Mouse (Mus musculus) lung, embryonic 15.5 days (tissue): ENCODE results near the gene Amotl1. TPM values are rescaled to one million over a fixed set of nuclear protein-coding genes. Genes with fewer than 3 reads are reported as not detected.
A peak's percentile ranks its signal among the peaks of the same experiment; 100 is the strongest.

Experiments used
- ATAC-seq: fragments of 200-750 bp; cut with Nextera tagmentation; 2 replicates; pipeline ENCODE4 v1.8.0; 2017; ENCODE audit warnings: moderate number of reproducible peaks, borderline replicate concordance; ENCODE audit not compliant: low FRiP score, low TSS enrichment; ENCODE audit errors: extremely low read depth
- H3K27ac ChIP-seq: fragments of 300-500 bp; sonication (generic); 2 replicates; pipeline ENCODE4 v1.5.1; 2015; ENCODE audit warnings: moderate library complexity, mild to moderate bottlenecking, inconsistent platforms
- H3K27me3 ChIP-seq: fragments of 300-500 bp; sonication (generic); 2 replicates; pipeline ENCODE4 v1.6.1; 2015; ENCODE audit warnings: inconsistent platforms
- H3K36me3 ChIP-seq: fragments of 300-500 bp; sonication (generic); 2 replicates; pipeline ENCODE4 v1.6.1; 2015; ENCODE audit warnings: inconsistent platforms
- H3K4me1 ChIP-seq: fragments of 300-500 bp; sonication (generic); 2 replicates; pipeline ENCODE4 v1.6.1; 2015; ENCODE audit warnings: inconsistent platforms
- H3K4me2 ChIP-seq: fragments of 300-500 bp; sonication (generic); 2 replicates; pipeline ENCODE4 v1.6.1; 2015; ENCODE audit warnings: inconsistent platforms, mild to moderate bottlenecking, moderate library complexity
- H3K4me3 ChIP-seq: fragments of 300-500 bp; sonication (generic); 2 replicates; pipeline ENCODE4 v1.5.1; 2015; ENCODE audit warnings: mild to moderate bottlenecking, inconsistent platforms
- H3K9ac ChIP-seq: fragments of 300-500 bp; sonication (generic); 2 replicates; pipeline ENCODE4 v1.6.1; 2015; ENCODE audit warnings: inconsistent platforms
- H3K9me3 ChIP-seq: fragments of 300-500 bp; sonication (generic); 2 replicates; pipeline ENCODE4 v1.6.1; 2016; ENCODE audit warnings: inconsistent platforms
- WGBS: fragments of 180-500 bp; shearing (Covaris S2); methylation state at CpG from one replicate; pipeline ENCODE4 v1.1.7; 2015; 5-methylcytosine and 5-hydroxymethylcytosine counted together
- polyA plus RNA-seq: library from polyadenylated mRNA; unstranded; fragments of >200 nt; fragmentation: Nextera tagmentation; extraction: Ambion mirVana; gene quantifications from 2 replicates; pipeline ENCODE4 v1.2.1, GENCODE M21; 2015

Gene Amotl1
- polyA plus RNA-seq, 1 experiment from 2014 or later: 19.1 TPM

DNA sequence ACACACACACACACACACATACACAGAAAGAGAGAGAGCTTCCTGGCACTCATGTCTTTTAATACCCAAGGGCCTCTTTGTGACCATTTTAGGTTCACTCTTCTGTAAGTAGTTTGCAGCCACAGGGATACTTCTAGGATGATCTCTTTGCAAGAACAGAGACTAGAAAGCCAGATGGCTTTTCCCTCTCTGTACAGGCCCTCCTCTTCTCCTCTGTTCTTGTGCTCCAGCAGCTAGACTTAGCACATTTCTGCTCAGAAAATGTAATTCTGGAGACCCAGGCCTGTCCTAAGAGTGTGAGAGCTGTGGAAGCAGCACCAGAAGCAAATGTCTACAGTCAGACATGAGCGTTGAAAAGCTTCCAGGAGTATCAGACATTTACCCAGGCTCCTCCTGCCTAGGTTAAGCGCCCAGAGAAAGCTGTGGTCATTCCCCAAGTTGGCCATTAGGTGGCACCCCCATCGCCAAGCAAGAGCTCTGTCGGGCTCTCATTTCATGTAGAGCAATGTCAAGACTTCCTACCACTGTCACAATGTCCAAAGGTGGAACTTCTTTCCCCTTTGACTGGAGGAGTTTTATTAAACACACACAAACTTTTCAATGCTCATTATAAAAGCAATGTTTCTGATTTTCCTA lies 121.3 kb downstream of the Amotl1 start:
- Histone ChIP-seq H3K9me3 (no peaks in the 10 kb centered on the region), H3K4me3 (no peak overlapping the region), H3K27ac (no peak overlapping the region), H3K4me2 (no peak overlapping the region), H3K36me3 (no peaks in the 10 kb centered on the region), H3K4me1 (no peaks in the 10 kb centered on the region), H3K27me3 (no peaks in the 10 kb centered on the region), H3K9ac (no peak overlapping the region)
- 2% methylated on average over 4 of the region's 4 CpGs for WGBS
- ATAC-seq: peak; percentile 55; the same call in 1 of the 2 replicates

DNA sequence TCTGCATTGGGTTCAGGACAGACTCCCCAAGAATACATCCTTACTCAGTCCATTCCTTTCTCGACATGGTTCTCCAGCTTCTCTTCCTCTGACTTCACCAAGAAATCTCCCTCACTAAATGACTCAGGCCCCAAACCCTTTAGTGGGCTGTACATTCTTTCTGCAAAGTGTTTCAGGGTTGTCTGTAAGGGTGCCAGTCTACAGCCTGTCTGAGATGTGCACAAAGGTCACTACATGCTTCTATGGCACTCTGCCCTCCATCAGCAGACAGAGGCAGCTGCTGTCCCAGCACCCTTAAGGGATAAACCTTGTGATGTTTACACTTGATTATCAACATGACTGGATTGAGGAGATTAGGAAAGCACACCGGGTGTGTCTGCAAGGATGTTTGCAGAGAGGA lies 123.2 kb downstream of the Amotl1 start:
- no peak overlapping the region for H3K4me2 ChIP-seq
- no peaks in the 10 kb centered on the region for H3K27me3 ChIP-seq
- H3K9ac ChIP-seq: no peak overlapping the region
- no peaks in the 10 kb centered on the region for H3K9me3 ChIP-seq
- H3K4me1 ChIP-seq: no peaks in the 10 kb centered on the region
- WGBS: 31% methylated on average over 2 of the region's 2 CpGs
- no peak overlapping the region for H3K4me3 ChIP-seq
- no peaks in the 10 kb centered on the region for H3K36me3 ChIP-seq
- no peak overlapping the region for H3K27ac ChIP-seq
- ATAC-seq: no peak

DNA sequence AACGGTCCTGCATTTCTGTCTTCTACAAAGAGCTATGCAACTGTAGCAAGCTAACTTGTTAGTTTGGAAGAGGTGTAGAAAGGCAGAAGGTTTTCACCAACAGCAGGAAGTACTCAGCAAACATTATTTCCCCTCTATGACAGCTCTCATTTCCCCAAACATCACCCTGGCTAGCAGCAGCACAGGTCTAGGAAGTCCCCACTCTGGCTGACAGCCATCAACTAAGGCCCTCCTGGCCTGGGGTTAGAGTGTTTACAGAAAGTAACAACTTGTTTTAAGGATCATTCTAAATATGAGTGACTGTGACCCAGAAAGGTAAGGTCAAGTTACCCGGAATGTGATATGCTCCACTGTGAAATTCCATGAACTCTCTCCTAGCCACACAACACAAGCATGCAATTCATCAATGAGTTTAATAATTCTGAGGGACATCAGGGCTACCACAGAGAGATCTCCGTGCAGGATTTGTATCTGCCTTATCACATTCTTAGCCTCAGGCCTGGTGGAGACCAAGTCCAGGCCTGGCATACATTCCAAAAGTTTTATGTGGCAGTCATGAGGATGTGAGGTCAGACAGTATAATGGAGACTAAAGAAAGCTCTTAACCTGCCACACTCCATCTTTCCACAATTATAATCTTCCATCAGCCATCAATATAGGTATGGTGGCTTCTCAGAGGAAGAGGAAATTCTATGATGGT lies 123.7 kb downstream of the Amotl1 start:
- H3K4me2 ChIP-seq: no peak overlapping the region
- ATAC-seq: no peak
- no peak overlapping the region for H3K9ac ChIP-seq
- WGBS: 28% methylated on average over 3 of the region's 3 CpGs
- no peaks in the 10 kb centered on the region for H3K36me3 ChIP-seq
- H3K27ac ChIP-seq: no peak overlapping the region
- H3K4me3 ChIP-seq: no peak overlapping the region
- H3K4me1 ChIP-seq: no peaks in the 10 kb centered on the region
- H3K9me3 ChIP-seq: no peaks in the 10 kb centered on the region
- no peaks in the 10 kb centered on the region for H3K27me3 ChIP-seq

DNA sequence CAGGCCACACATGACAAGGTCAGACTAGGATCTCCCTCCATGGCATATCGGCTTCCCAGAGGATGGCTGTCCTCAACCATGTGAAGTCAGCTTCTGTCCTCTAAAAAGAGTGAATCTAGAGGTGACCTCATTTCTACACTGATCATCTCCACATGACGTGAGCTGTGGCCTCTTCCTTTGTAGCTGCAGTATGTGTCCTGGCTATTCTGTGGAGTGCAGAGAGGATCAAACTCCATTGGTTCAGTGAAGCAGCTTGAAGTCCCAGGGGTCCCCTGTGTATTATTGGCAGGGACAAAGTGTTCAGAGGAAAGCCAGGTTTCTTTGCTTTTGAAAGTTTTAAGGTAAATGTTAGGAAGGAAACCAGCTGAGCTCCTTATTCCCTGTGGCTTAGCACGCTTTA lies 126.8 kb downstream of the Amotl1 start:
- Histone ChIP-seq H3K4me3 (no peak overlapping the region), H3K4me2 (no peak overlapping the region), H3K4me1 (no peaks in the 10 kb centered on the region), H3K9me3 (no peaks in the 10 kb centered on the region), H3K36me3 (no peaks in the 10 kb centered on the region), H3K27me3 (no peaks in the 10 kb centered on the region), H3K27ac (no peak overlapping the region), H3K9ac (no peak overlapping the region)
- WGBS: 80% methylated on average over 3 of the region's 3 CpGs
- no peak for ATAC-seq

DNA sequence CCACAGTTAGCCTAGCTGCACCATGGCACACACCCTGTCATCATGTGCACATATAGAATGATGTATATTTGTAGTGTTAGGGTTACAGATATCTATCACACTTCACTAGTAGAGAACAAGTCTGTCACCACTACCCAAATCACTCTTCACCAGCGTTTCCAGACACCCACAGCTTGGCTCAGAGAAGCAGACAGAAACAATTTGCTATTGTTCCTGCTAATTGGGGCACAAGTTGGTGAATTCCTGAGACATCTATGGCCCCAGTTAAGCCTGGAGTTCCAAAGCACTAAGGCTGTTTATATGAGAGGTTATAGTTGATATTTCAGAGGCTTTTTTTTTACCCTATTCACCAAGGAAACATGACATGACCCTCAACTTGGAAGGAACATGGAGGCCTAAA lies 127.6 kb downstream of the Amotl1 start:
- ATAC-seq: no peak

DNA sequence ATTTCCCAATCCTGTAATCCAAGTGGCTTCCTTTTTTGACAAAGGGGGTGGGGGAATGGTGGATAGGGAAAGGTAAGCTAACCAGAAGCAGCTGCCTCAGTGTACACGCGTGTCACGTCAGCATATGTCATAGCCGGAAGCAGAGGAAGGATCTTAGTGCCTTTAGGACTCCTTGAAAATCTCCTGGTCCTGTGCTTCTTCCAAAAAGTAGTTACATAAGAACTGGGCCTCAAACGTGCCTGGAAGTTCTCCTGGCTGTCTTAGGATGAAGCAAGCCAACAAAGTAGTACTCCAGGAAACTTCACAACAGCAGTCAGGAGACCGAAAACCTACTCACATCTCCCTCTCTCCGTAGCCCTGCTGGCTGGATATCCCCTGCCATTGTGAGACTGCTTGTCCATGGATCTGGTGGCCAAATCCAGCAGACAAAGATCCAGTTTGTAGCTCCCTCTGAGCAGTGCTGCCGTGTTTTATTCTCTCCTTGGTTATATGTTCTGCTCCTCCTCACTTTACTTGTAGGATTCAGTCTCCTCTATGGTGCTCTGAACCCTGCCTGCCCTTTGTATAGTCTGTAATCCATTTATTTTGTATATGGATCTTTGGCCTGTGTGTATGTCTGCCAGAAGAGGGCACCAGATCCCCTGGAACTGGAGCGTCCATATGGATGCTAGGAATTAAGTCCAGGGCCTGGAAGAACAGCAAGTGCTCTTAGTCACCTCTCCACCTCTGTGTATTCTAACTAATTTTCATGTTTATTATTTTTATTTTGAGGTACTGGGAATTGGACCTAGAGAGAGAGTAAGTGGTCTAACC lies 132.0 kb downstream of the Amotl1 start:
- no peaks in the 10 kb centered on the region for H3K9me3 ChIP-seq

More for the DNA sequence above, 127.6 kb downstream of the Amotl1 start:
- H3K4me1 ChIP-seq: no peaks in the 10 kb centered on the region
- WGBS: 35% methylated on average over 1 of the region's 1 CpGs
- H3K4me2 ChIP-seq: no peak overlapping the region
- H3K27me3 ChIP-seq: no peaks in the 10 kb centered on the region
- H3K36me3 ChIP-seq: no peaks in the 10 kb centered on the region
- H3K4me3 ChIP-seq: no peak overlapping the region
- H3K27ac ChIP-seq: no peak overlapping the region
- H3K9me3 ChIP-seq: no peaks in the 10 kb centered on the region
- H3K9ac ChIP-seq: no peak overlapping the region

DNA sequence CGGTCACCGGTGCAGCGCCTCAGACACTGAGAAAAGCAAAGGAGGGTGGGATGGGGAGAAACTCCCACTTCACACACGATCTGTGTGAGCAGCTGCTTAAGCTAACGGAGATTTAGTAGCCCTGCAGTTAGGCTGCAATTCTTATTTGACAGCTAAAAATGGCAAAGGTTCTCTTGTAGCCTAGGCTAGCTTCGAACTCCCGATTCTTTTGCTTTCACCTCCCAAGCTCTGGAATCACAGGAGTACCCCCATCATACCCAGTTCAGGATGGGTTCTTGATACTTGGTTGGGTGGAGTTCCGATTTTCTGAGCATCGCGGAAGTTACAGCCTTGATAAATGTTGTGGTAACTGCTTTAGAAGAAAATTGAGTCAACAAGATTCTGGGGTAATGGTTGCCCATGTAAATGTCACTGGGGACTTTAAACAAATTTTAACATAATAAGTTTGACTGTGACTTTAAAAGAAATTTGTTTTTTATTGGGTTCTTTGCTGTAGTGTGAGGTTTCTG lies 143.9 kb downstream of the Amotl1 start:
- ATAC-seq: no peak
- Histone ChIP-seq H3K4me1 (peaks cover 12% of the 10 kb centered on the region; the same call in 1 of the 2 replicates), H3K4me3 (peak overlapping the region; percentile 78), H3K27me3 (no peaks in the 10 kb centered on the region), H3K27ac (peak overlapping the region; percentile 51), H3K9ac (peak overlapping the region; percentile 79), H3K9me3 (no peaks in the 10 kb centered on the region), H3K36me3 (peaks cover 38% of the 10 kb centered on the region), H3K4me2 (peak overlapping the region; percentile 65)
- WGBS: 2% methylated on average over 10 of the region's 10 CpGs

More for the DNA sequence above, 132.0 kb downstream of the Amotl1 start:
- Histone ChIP-seq H3K27ac (no peak overlapping the region), H3K4me2 (no peak overlapping the region), H3K4me3 (no peak overlapping the region), H3K9ac (no peak overlapping the region), H3K4me1 (no peaks in the 10 kb centered on the region), H3K27me3 (no peaks in the 10 kb centered on the region), H3K36me3 (peaks cover 29% of the 10 kb centered on the region)
- 72% methylated on average over 9 of the region's 9 CpGs for whole genome bisulfite sequencing
- ATAC-seq: peak; percentile 14; the same call in 1 of the 2 replicates

DNA sequence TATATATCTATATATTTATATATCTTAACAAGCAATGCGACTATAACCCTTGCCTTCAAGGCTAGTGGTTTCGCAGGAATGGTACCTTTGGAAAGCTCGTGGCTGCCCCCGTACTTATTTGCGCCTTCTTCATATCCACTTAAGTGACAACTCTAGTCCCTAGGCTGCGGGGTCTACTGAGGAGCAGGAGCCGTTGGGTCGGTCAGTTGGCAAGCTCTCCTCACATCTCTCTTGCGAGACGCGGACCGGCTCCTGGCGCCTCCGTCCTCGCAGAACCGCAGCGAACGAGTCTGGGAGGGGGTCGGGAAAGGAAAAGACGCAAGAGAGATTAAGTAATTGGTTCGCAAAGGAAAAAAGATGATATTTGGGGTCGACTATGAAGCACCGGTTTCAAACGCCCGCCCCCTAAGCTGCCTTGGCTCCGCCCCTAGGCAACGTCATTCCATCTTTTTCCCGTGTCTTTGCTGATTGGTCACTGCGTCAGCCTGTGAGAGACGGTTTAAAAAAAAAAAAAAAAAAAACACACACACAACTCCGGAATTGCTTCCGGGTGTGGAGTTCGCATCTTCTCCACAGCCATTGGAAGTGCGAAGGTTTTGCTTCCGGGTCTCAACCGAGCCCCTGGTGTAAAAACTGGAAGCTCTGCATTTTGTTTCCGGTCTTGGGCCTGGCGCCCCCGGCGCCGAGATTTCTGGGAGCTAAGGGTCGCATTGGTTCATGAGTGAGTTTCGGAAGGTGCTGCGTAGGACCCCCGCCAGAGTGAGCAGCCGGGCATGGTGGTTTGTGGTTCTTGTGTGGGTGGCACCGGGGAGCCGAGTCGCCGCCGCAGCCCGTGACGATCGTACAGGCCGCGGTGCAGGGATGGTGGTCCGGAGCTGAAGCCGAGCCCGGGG lies 144.6 kb downstream of the Amotl1 start, which contains the start of the genes Kdm4d and Cwc15:
TSS of gene Kdm4d (minus strand) at position 460 of the 893 bp plus-strand sequence.
TSS of gene Cwc15 (plus strand) at position 595 of the 893 bp plus-strand sequence.
- ATAC-seq: peak; percentile 99

DNA sequence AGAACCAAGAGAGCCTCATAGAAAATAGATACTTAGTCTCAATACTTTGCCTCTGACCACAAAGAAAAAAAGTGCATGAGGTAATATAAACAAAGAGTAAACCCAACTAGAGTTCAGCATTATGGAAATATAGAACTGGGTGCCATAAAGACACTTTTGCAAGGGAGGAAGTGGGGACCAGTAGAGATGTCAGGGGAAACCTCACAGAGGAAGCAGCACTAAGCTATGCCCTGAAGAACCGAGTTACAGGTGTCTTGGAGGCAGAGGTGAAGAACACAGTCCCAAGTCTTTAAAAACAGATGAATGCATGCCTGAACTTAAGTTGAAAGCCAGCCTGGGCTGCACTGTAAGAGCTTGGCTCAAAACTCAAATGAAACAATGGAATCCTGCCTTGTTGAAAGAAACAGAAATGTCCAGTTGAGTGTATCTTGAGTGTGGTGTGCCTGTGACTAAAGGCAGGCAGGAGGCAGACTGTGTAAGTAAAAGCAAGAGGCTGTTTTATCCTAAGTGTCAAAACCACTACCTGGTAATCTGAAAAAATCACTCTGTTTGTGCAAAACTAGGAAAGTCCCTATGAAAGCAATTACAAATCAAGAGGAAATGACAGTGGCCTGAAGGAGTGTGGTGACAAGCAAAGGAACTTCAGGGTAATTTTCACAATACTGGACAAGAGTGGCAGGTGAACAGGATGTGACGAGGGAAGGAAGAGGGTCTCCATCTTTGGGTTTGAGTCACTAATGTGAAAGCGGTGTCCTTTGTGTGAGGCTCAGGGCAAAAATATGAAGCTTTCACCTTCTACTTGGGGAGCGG lies 145.8 kb downstream of the Amotl1 start:
- Histone ChIP-seq H3K4me3 (peak overlapping the region; percentile 78), H3K4me2 (peak overlapping the region; percentile 71), H3K9ac (no peak overlapping the region), H3K4me1 (peaks cover 12% of the 10 kb centered on the region; the same call in 1 of the 2 replicates), H3K36me3 (peaks cover 21% of the 10 kb centered on the region), H3K27ac (no peak overlapping the region), H3K9me3 (no peaks in the 10 kb centered on the region), H3K27me3 (no peaks in the 10 kb centered on the region)
- WGBS: 81% methylated on average over 4 of the region's 4 CpGs
- no peak for ATAC-seq

More for the DNA sequence above, 144.6 kb downstream of the Amotl1 start, which contains the start of the genes Kdm4d and Cwc15:
- no peaks in the 10 kb centered on the region for H3K27me3 ChIP-seq
- H3K9me3 ChIP-seq: no peaks in the 10 kb centered on the region
- peaks cover 31% of the 10 kb centered on the region for H3K36me3 ChIP-seq
- peak within 1 kb of the TSS; percentile 71 for H3K4me2 ChIP-seq
- WGBS: under 1% methylated on average over 59 of the region's 59 CpGs
- peak within 1 kb of the TSS; percentile 79 for H3K9ac ChIP-seq
- H3K4me1 ChIP-seq: peaks cover 12% of the 10 kb centered on the region; the same call in 1 of the 2 replicates
- peak within 1 kb of the TSS; percentile 51 for H3K27ac ChIP-seq
- peak within 1 kb of the TSS; percentile 78 for H3K4me3 ChIP-seq
